Mouse (Mus musculus) hindbrain, embryonic 10.5 days (tissue): ENCODE measurements around the gene Ndufc1. TPM values are rescaled to one million over a fixed set of nuclear protein-coding genes. Genes with fewer than 3 reads are reported as not detected.
"Not testable (repeated sequence)": the region's sequence is repeated elsewhere in the genome, so short reads cannot be mapped to it uniquely, and the experiment has no call there.

Experiments used
- DNase-seq: peaks from one replicate; pipeline ENCODE4 v3.0.0-alpha.2; 2017; ENCODE audit warnings: low spot score
- H3K27ac ChIP-seq: fragments of 300-500 bp; sonication (generic); 2 replicates; pipeline ENCODE4 v1.5.1; 2016; ENCODE audit warnings: mild to moderate bottlenecking, moderate library complexity
- H3K27me3 ChIP-seq: fragments of 300-500 bp; sonication (generic); 2 replicates; pipeline ENCODE4 v1.6.1; 2016; ENCODE audit warnings: mild to moderate bottlenecking; ENCODE audit not compliant: poor library complexity, insufficient read depth, severe bottlenecking
- H3K36me3 ChIP-seq: fragments of 300-500 bp; sonication (generic); 2 replicates; pipeline ENCODE4 v1.6.1; 2016; ENCODE audit warnings: mild to moderate bottlenecking, moderate library complexity
- H3K4me1 ChIP-seq: fragments of 300-500 bp; sonication (generic); replicated peaks from 2 replicates; pipeline ENCODE4 v1.6.1; 2016; ENCODE audit warnings: mild to moderate bottlenecking
- H3K4me3 ChIP-seq: fragments of 300-500 bp; sonication (generic); 2 replicates; pipeline ENCODE4 v1.5.1; 2016; ENCODE audit warnings: mild to moderate bottlenecking, moderate library complexity
- H3K9me3 ChIP-seq: fragments of 300-500 bp; sonication (generic); 2 replicates; pipeline ENCODE4 v1.6.1; 2016; ENCODE audit warnings: mild to moderate bottlenecking, moderate library complexity
- WGBS: fragments of 180-500 bp; shearing (Covaris S2); methylation state at CpG from one replicate; pipeline ENCODE4 v1.1.7; 2016; 5-methylcytosine and 5-hydroxymethylcytosine counted together
- polyA plus RNA-seq: library from polyadenylated mRNA; unstranded; fragments of >200 nt; fragmentation: Nextera tagmentation; extraction: Ambion mirVana; gene quantifications from 2 replicates; pipeline ENCODE4 v1.2.1, GENCODE M21; 2016

Ndufc1 gene
- polyA plus RNA-seq, 1 experiment from 2014 or later, result 776 TPM

DNA sequence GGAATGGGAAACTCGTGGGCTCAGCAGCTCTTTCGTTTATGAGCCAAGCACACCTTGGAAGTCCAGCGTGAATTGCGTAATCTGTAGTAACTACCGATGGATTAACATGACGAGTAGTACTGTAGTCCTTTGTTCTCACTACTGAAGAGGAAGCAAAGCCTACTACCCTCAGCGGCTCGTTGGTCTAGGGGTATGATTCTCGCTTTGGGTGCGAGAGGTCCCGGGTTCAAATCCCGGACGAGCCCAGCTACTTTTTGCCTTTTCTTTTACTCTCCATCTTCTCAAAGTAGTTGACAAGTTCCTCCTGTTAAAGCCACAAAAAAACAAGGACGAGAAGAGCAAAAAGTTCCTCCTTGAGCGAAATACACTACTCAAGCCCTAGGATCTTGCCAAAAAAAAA is 50.6 kb downstream of the Ndufc1 start:
- Histone ChIP-seq H3K9me3 (no peaks in the 10 kb centered on the region), H3K4me3 (peak overlapping the region; percentile 59), H3K36me3 (no peaks in the 10 kb centered on the region), H3K4me1 (peaks cover 14% of the 10 kb centered on the region), H3K27me3 (peaks cover 25% of the 10 kb centered on the region), H3K27ac (peak overlapping the region; percentile 29; the same call in 1 of the 2 replicates)
- peak; percentile 84 for DNase-seq
- under 1% methylated on average over 15 of the region's 15 CpGs for WGBS

DNA sequence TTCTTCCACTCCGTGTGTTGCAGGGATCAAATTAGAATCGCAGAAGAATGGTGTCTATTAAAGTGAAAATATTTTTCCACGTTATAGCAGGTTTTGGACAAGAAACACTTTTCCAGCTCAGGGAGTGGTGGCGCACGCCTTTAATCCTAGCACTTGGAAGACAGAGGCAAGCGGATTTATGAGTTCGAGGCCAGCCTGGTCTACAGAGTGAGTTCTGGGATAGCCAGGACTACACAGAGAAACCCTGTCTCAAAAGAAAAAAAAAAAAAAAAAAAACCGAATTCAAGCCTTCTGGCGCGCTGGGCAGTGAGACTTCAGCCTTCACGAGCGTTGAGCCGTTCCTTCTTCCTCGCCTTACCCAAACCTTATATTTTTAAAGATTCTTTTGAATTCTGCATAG is 51.2 kb downstream of the Ndufc1 start:
- H3K27me3 ChIP-seq, result peaks cover 20% of the 10 kb centered on the region
- WGBS, result 10% methylated on average over 14 of the region's 14 CpGs
- no peaks in the 10 kb centered on the region for H3K9me3 ChIP-seq
- no peak overlapping the region for H3K27ac ChIP-seq
- H3K4me1 ChIP-seq, result peaks cover 14% of the 10 kb centered on the region
- peak; percentile 51 for DNase-seq
- peak overlapping the region; percentile 59 for H3K4me3 ChIP-seq
- H3K36me3 ChIP-seq, result no peaks in the 10 kb centered on the region

DNA sequence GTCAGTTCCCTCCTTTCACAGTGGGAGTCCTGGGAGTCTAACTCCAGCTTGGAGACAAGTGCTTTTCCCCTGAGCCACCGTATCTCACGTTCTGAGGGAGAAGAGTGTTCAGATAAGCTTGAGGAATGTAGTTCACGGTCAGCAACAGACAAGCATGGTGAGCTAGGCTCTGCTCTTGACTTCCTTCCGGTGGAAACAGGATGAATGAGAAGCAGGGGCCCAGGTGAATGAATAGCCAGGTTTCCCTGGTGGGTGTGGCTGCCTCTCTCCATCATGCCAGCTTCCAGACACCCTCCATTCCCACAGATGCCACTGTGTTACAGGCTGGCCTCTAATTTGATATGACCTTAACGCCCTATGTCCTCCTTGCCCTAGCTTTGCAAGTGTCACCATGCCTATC is 51.7 kb downstream of the Ndufc1 start:
- peaks cover 14% of the 10 kb centered on the region for H3K4me1 ChIP-seq
- H3K36me3 ChIP-seq, result no peaks in the 10 kb centered on the region
- no peak for DNase-seq
- peaks cover 19% of the 10 kb centered on the region for H3K27me3 ChIP-seq
- no peak overlapping the region for H3K27ac ChIP-seq
- 55% methylated on average over 5 of the region's 5 CpGs for WGBS
- H3K4me3 ChIP-seq, result no peak overlapping the region
- H3K9me3 ChIP-seq, result no peaks in the 10 kb centered on the region

DNA sequence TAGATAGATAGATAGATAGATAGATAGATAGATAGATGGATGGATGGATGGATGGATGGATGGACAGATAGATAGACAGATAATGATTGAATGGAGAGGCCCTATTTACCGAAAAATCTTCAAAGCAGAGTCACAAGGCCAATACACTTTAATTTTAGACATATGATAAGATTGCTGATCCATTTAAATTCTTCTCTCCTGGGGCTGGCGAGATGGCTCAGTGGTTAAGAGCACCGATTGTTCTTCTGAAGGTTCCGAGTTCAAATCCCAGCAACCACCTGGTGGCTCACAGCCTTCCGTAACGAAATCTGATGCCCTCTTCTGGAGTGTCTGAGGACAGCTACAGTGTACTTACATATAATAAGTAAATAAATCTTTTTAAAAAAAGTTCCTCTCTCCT is 53.8 kb downstream of the Ndufc1 start:
- H3K27ac ChIP-seq, DNase-seq, H3K9me3 ChIP-seq, H3K27me3 ChIP-seq, H3K36me3 ChIP-seq, H3K4me3 ChIP-seq: not testable (repeated sequence)
- 88% methylated on average over 6 of the region's 6 CpGs for WGBS
- H3K4me1 ChIP-seq, result peaks cover 14% of the 10 kb centered on the region

Other genes with a start within 250 kb of the Ndufc1 start
- gene Noct, start 184.5 kb downstream of the Ndufc1 start, polyA plus RNA-seq, result 11.5 and 12.5 TPM in 2 replicates
- gene Elf2, start 68.3 kb downstream of the Ndufc1 start, polyA plus RNA-seq, result 35.4 and 40.5 TPM in 2 replicates
- 7.5 and 11.8 TPM in 2 replicates for gene Mgarp, start 12.2 kb downstream of the Ndufc1 start, polyA plus RNA-seq
- 53.2 and 64.6 TPM in 2 replicates for gene Naa15, start 6.2 kb upstream of the Ndufc1 start, polyA plus RNA-seq
- 11.8 and 14.4 TPM in 2 replicates for gene Rab33b, start 74.9 kb upstream of the Ndufc1 start, polyA plus RNA-seq
- 3.0 and 3.2 TPM in 2 replicates for gene Setd7, start 151.9 kb upstream of the Ndufc1 start, polyA plus RNA-seq